Mouse (Mus musculus) fat pad, adult 2 months (tissue): Measurements from ENCODE around the gene Tgfb1.

ENCODE experiments used
- DNase-seq: peaks from one replicate; pipeline ENCODE4 v3.0.0-alpha.2; 2011; ENCODE audit warnings: low read depth, low spot score; ENCODE audit errors: extremely low read depth

Tgfb1 gene

GRCm38 (mm10) chr7:25674719-25675300 is 12.0 kb upstream of the Tgfb1 start, which contains the start of gene Tmem91:
TSS of gene Tmem91 (minus strand) at chr7:25675166.
- no peak for DNase-seq

GRCm38 (mm10) chr7:25675405-25675804 is 11.4 kb upstream of the Tgfb1 start:
- DNase-seq, result no peak

GRCm38 (mm10) chr7:25676085-25676781 is 10.6 kb upstream of the Tgfb1 start:
- no peak for DNase-seq

GRCm38 (mm10) chr7:25677013-25677412 is 9.8 kb upstream of the Tgfb1 start:
- DNase-seq, result no peak

GRCm38 (mm10) chr7:25679971-25680370 is 6.8 kb upstream of the Tgfb1 start:
- DNase-seq, result no peak

- no peak for DNase-seq
Observed at GRCm38 (mm10) chr7:25680514-25681258, 6.1 kb upstream of the Tgfb1 start, which contains the start of gene B9d2. TSS of gene B9d2 (plus strand) at chr7:25680780.

GRCm38 (mm10) chr7:25681341-25682231 is 5.2 kb upstream of the Tgfb1 start:
- DNase-seq, result no peak

GRCm38 (mm10) chr7:25683474-25684180 is 3.2 kb upstream of the Tgfb1 start:
- no peak for DNase-seq

- no peak for DNase-seq
Observed at GRCm38 (mm10) chr7:25684659-25685058, 2.1 kb upstream of the Tgfb1 start.

GRCm38 (mm10) chr7:25685926-25686470 is 804 bp upstream of the Tgfb1 start:
- no peak for DNase-seq

GRCm38 (mm10) chr7:25687811-25688401 is 1.1 kb downstream of the Tgfb1 start:
- no peak for DNase-seq

GRCm38 (mm10) chr7:25688810-25689586 is 2.2 kb downstream of the Tgfb1 start:
- DNase-seq, result no peak

- DNase-seq, result no peak
Observed at GRCm38 (mm10) chr7:25689603-25690021, 2.8 kb downstream of the Tgfb1 start.

- no peak for DNase-seq
Observed at GRCm38 (mm10) chr7:25690051-25690450, 3.2 kb downstream of the Tgfb1 start.

- no peak for DNase-seq
Observed at GRCm38 (mm10) chr7:25694104-25694503, 7.3 kb downstream of the Tgfb1 start.

GRCm38 (mm10) chr7:25699851-25700250 is 13.0 kb downstream of the Tgfb1 start:
- no peak for DNase-seq

GRCm38 (mm10) chr7:25700732-25701131 is 13.9 kb downstream of the Tgfb1 start:
- no peak for DNase-seq

GRCm38 (mm10) chr7:25702350-25702749 is 15.5 kb downstream of the Tgfb1 start:
- no peak for DNase-seq
